Mouse (Mus musculus): ENCODE data around the gene Cdx4. TPM values are rescaled to one million over a fixed set of nuclear protein-coding genes. Genes with fewer than 3 reads are reported as not detected.

Gene Cdx4
- total and polyA plus RNA-seq, 3 experiments: not detected

GRCm38 (mm10) chrX:103286899-103287722 lies 34.1 kb upstream of the Cdx4 start:
- TF ChIP-seq SMC3 (IDR thresholded peaks at IDR 0.05; ENCODE audit: low read depth, low read length): no peak
- no peak for TF ChIP-seq MAX (IDR thresholded peaks at IDR 0.05; ENCODE audit: low read length)
- TF ChIP-seq NRF1 (IDR thresholded peaks at IDR 0.05; ENCODE audit: insufficient read depth, low read depth, low read length, poor library complexity, severe bottlenecking): no peak
- no peak overlapping the region for H3K9ac ChIP-seq (ENCODE audit: control insufficient read depth, low read depth, low read length, poor library complexity, severe bottlenecking)
- no peak overlapping the region for H3K4me3 ChIP-seq (ENCODE audit: control insufficient read depth in 1 of 2, insufficient read depth in 1 of 2, low read depth in 2 of 2, low read length in 2 of 2)
- no peaks in the 10 kb centered on the region for H3K27me3 ChIP-seq (ENCODE audit: control insufficient read depth in 1 of 2, insufficient read depth in 2 of 2, low read length in 2 of 2)
- no peak for DNase-seq (ENCODE audit: low read depth, low spot score)
- no peaks in the 10 kb centered on the region for H3K36me3 ChIP-seq (ENCODE audit: control insufficient read depth in 1 of 2, insufficient read depth in 2 of 2, low read length in 2 of 2)
- no peaks in the 10 kb centered on the region for H3K4me1 ChIP-seq (ENCODE audit: control insufficient read depth in 1 of 2, insufficient read depth in 2 of 2, low read length in 2 of 2)
- no peaks in the 10 kb centered on the region for H3K9me3 ChIP-seq (replicated peaks; ENCODE audit: insufficient read depth, low read length)
- no peak overlapping the region for H3K27ac ChIP-seq (ENCODE audit: control insufficient read depth, low read depth, low read length)
- no peaks in the 10 kb centered on the region for H3K79me2 ChIP-seq (ENCODE audit: control insufficient read depth, insufficient read depth, low read length, poor library complexity)

GRCm38 (mm10) chrX:103287846-103288377 lies 33.3 kb upstream of the Cdx4 start:
- no peaks in the 10 kb centered on the region for H3K36me3 ChIP-seq (ENCODE audit: control insufficient read depth in 1 of 2, insufficient read depth in 2 of 2, low read length in 2 of 2)
- H3K79me2 ChIP-seq (ENCODE audit: control insufficient read depth, insufficient read depth, low read length, poor library complexity): no peaks in the 10 kb centered on the region
- no peak for TF ChIP-seq ZKSCAN1 (IDR thresholded peaks at IDR 0.05; ENCODE audit: low read depth, low read length)
- TF ChIP-seq HCFC1 (IDR thresholded peaks at IDR 0.05; ENCODE audit: low read depth, low read length): no peak
- TF ChIP-seq ELF1 (IDR thresholded peaks at IDR 0.05; ENCODE audit: low read depth, low read length): no peak
- no peak for TF ChIP-seq MEF2A (IDR thresholded peaks at IDR 0.05; ENCODE audit: extremely low read depth, insufficient replicate concordance, low read depth, low read length, poor library complexity, severe bottlenecking)
- no peak for TF ChIP-seq MYB (IDR thresholded peaks at IDR 0.05; ENCODE audit: low read depth, low read length)
- no peak for TF ChIP-seq USF2 (IDR thresholded peaks at IDR 0.05; ENCODE audit: borderline replicate concordance in 1 of 2, insufficient read depth in 1 of 2, low read depth in 1 of 2, low read length in 2 of 2)
- no peaks in the 10 kb centered on the region for H3K27me3 ChIP-seq (ENCODE audit: control insufficient read depth in 1 of 2, insufficient read depth in 2 of 2, low read length in 2 of 2)
- no peak overlapping the region for H3K9ac ChIP-seq (ENCODE audit: control insufficient read depth, low read depth, low read length, poor library complexity, severe bottlenecking)
- no peak overlapping the region for H3K4me3 ChIP-seq (ENCODE audit: control insufficient read depth in 1 of 2, insufficient read depth in 1 of 2, low read depth in 2 of 2, low read length in 2 of 2)
- H3K9me3 ChIP-seq (replicated peaks; ENCODE audit: insufficient read depth, low read length): no peaks in the 10 kb centered on the region
- H3K27ac ChIP-seq (ENCODE audit: control insufficient read depth, low read depth, low read length): no peak overlapping the region
- no peaks in the 10 kb centered on the region for H3K4me1 ChIP-seq (ENCODE audit: control insufficient read depth in 1 of 2, insufficient read depth in 2 of 2, low read length in 2 of 2)
- DNase-seq (ENCODE audit: low read depth, low spot score): peak; percentile 10

- H3K4me3 ChIP-seq (ENCODE audit: control insufficient read depth in 1 of 2, insufficient read depth in 1 of 2, low read depth in 2 of 2, low read length in 2 of 2): no peak overlapping the region
- no peak overlapping the region for H3K27ac ChIP-seq (ENCODE audit: control insufficient read depth, low read depth, low read length)
- no peaks in the 10 kb centered on the region for H3K36me3 ChIP-seq (ENCODE audit: control insufficient read depth in 1 of 2, insufficient read depth in 2 of 2, low read length in 2 of 2)
- peak; percentile 5 for DNase-seq (ENCODE audit: low read depth, low spot score)
- H3K9ac ChIP-seq (ENCODE audit: control insufficient read depth, low read depth, low read length, poor library complexity, severe bottlenecking): no peak overlapping the region
- no peaks in the 10 kb centered on the region for H3K27me3 ChIP-seq (ENCODE audit: control insufficient read depth in 1 of 2, insufficient read depth in 2 of 2, low read length in 2 of 2)
- no peaks in the 10 kb centered on the region for H3K4me1 ChIP-seq (ENCODE audit: control insufficient read depth in 1 of 2, insufficient read depth in 2 of 2, low read length in 2 of 2)
- no peaks in the 10 kb centered on the region for H3K79me2 ChIP-seq (ENCODE audit: control insufficient read depth, insufficient read depth, low read length, poor library complexity)
- H3K9me3 ChIP-seq (replicated peaks; ENCODE audit: insufficient read depth, low read length): no peaks in the 10 kb centered on the region
- TF ChIP-seq NRF1 (IDR thresholded peaks at IDR 0.05; ENCODE audit: insufficient read depth, low read depth, low read length, poor library complexity, severe bottlenecking): no peak
- TF ChIP-seq ZKSCAN1 (IDR thresholded peaks at IDR 0.05; ENCODE audit: low read depth, low read length): no peak
- no peak for TF ChIP-seq POLR2AphosphoS5 (IDR thresholded peaks at IDR 0.05; ENCODE audit: borderline replicate concordance, low read depth, low read length)
- TF ChIP-seq EP300 (IDR thresholded peaks at IDR 0.05; ENCODE audit: low read depth in 1 of 2, low read length in 2 of 2): no peak
- TF ChIP-seq SIN3A (IDR thresholded peaks at IDR 0.05; ENCODE audit: low read length): no peak
- TF ChIP-seq POLR2A (IDR thresholded peaks at IDR 0.05; ENCODE audit: control insufficient read depth in 1 of 2, insufficient read depth in 1 of 2, low read depth in 1 of 2, low read length in 2 of 2, poor library complexity in 1 of 2): no peak
- no peak for TF ChIP-seq MAZ (IDR thresholded peaks at IDR 0.05; ENCODE audit: low read depth, low read length)
- TF ChIP-seq ELF1 (IDR thresholded peaks at IDR 0.05; ENCODE audit: low read depth, low read length): no peak
Observed at GRCm38 (mm10) chrX:103288485-103289330, 32.5 kb upstream of the Cdx4 start.

Data from MEL (cell line).